11 mouse cellular contexts compared by ENCODE assay signal in genomic region chr4:99969328-99969727, GRCm38 (mm10). TPM values are rescaled to one million over a fixed set of nuclear protein-coding genes. Genes with fewer than 3 reads are reported as not detected.
DNase-seq lines count a peak whose midpoint lies in the region; ATAC-seq and TF ChIP-seq lines count a peak whose summit lies in the region.
"Had no signal": no experiment of that assay in that cellular context is flagged by ENCODE, and none has a peak within 500 bp of the region (broad histone marks: within the 10 kb centered on the region; RNA-seq: fewer than 3 reads in every experiment).

No protein-coding gene starts in this region.

- no peak overlapping the region for H3K4me2 ChIP-seq in lung, postnatal 0 days (replicated peaks; ENCODE audit: low read depth, low read length)
- H3K4me2 ChIP-seq in forebrain, embryonic 11.5 days (ENCODE audit: low read depth, low read length, severe bottlenecking): no peak overlapping the region
- H3K4me2 ChIP-seq: embryonic facial prominence, embryonic 12.5 days had no signal

- TF ChIP-seq EP300 in heart, adult 2 months (IDR thresholded peaks at IDR 0.05; ENCODE audit: insufficient read depth, low read depth, low read length): no peak
- no peak for TF ChIP-seq EP300 in lung, postnatal 0 days (IDR thresholded peaks at IDR 0.05)

- no peak overlapping the region for H3K9ac ChIP-seq in heart, adult 2 months (ENCODE audit: low read depth, low read length)
- no peak overlapping the region for H3K9ac ChIP-seq in lung, postnatal 0 days (replicated peaks; ENCODE audit: low read depth)
- H3K9ac ChIP-seq in forebrain, embryonic 11.5 days (ENCODE audit: low read length): no peak overlapping the region
- H3K9ac ChIP-seq: embryonic facial prominence, embryonic 12.5 days had no signal

- H3K9me3 ChIP-seq in heart, embryonic 10.5 days: no peaks in the 10 kb centered on the region
- H3K9me3 ChIP-seq in lung, postnatal 0 days (ENCODE audit: low read length): no peaks in the 10 kb centered on the region
- no peaks in the 10 kb centered on the region for H3K9me3 ChIP-seq in forebrain, embryonic 11.5 days (ENCODE audit: control insufficient read depth, low read length)
- H3K9me3 ChIP-seq: embryonic facial prominence, embryonic 12.5 days; megakaryocyte, embryonic 14.5 days had no signal

- intact Hi-C loops in heart, adult 2 months (cut with DNase I): no loop called here
- intact Hi-C loops in heart, postnatal 10 days (cut with DNase I): no loop called here

- no peaks in the 10 kb centered on the region for H3K27me3 ChIP-seq in heart, adult 2 months (ENCODE audit: control insufficient read depth, insufficient read depth, low read length)
- H3K27me3 ChIP-seq in heart, embryonic 10.5 days (ENCODE audit: insufficient read depth, poor library complexity, severe bottlenecking): no peaks in the 10 kb centered on the region
- H3K27me3 ChIP-seq in lung, postnatal 0 days (replicated peaks; ENCODE audit: insufficient read depth, low read length): no peaks in the 10 kb centered on the region
- no peaks in the 10 kb centered on the region for H3K27me3 ChIP-seq in forebrain, embryonic 11.5 days (ENCODE audit: control insufficient read depth, insufficient read depth, low read length)
- H3K27me3 ChIP-seq: embryonic facial prominence, embryonic 12.5 days; megakaryocyte, embryonic 14.5 days had no signal

- no peaks in the 10 kb centered on the region for H3K79me2 ChIP-seq in heart, adult 2 months (replicated peaks; ENCODE audit: control insufficient read depth, insufficient read depth, low read length)

- H3K27ac ChIP-seq in heart, adult 2 months: peak overlapping the region; percentile 62
- no peak overlapping the region for H3K27ac ChIP-seq in heart, embryonic 10.5 days
- H3K27ac ChIP-seq in lung, postnatal 0 days (ENCODE audit: low read length): no peak overlapping the region
- H3K27ac ChIP-seq in forebrain, embryonic 11.5 days (ENCODE audit: low read depth, low read length): no peak overlapping the region
- H3K27ac ChIP-seq: embryonic facial prominence, embryonic 12.5 days had no signal

- no peak overlapping the region for H3K4me3 ChIP-seq in heart, adult 2 months
- no peak overlapping the region for H3K4me3 ChIP-seq in heart, embryonic 10.5 days
- H3K4me3 ChIP-seq in lung, postnatal 0 days (ENCODE audit: low read depth, low read length): no peak overlapping the region
- no peak overlapping the region for H3K4me3 ChIP-seq in forebrain, embryonic 11.5 days (ENCODE audit: low read depth, low read length)
- H3K4me3 ChIP-seq: embryonic facial prominence, embryonic 12.5 days; megakaryocyte, embryonic 14.5 days had no signal

- 54% methylated on average over 5 of the region's 5 CpGs for WGBS in heart, adult 2 months
- 72% methylated on average over 5 of the region's 5 CpGs for WGBS in heart, embryonic 10.5 days
- 62% methylated on average over 5 of the region's 5 CpGs for WGBS in lung, postnatal 0 days
- 63% methylated on average over 5 of the region's 5 CpGs for WGBS in forebrain, embryonic 11.5 days

- ATAC-seq in lung, postnatal 0 days: peak; percentile 72
- no peak for ATAC-seq in forebrain, embryonic 11.5 days (replicated peaks; ENCODE audit: low FRiP score)

- no peak for TF ChIP-seq CTCF in heart, adult 2 months (IDR thresholded peaks at IDR 0.05)
- TF ChIP-seq CTCF in lung, postnatal 0 days (IDR thresholded peaks at IDR 0.05): no peak

- TF ChIP-seq POLR2A in heart, adult 2 months (IDR thresholded peaks at IDR 0.05; ENCODE audit: insufficient read depth, low read depth, low read length): no peak

- peaks cover 3% of the 10 kb centered on the region for H3K4me1 ChIP-seq in heart, adult 2 months (ENCODE audit: control insufficient read depth, insufficient read depth, low read length)
- H3K4me1 ChIP-seq in heart, embryonic 10.5 days: no peaks in the 10 kb centered on the region
- H3K4me1 ChIP-seq in lung, postnatal 0 days (ENCODE audit: insufficient read depth, low read depth, low read length): no peaks in the 10 kb centered on the region
- H3K4me1 ChIP-seq in forebrain, embryonic 11.5 days (replicated peaks; ENCODE audit: control insufficient read depth, insufficient read depth, low read length): no peaks in the 10 kb centered on the region

- peaks cover 2% of the 10 kb centered on the region; the same call in 1 of the 2 replicates for H3K36me3 ChIP-seq in heart, adult 2 months (ENCODE audit: control insufficient read depth, insufficient read depth, low read length)
- H3K36me3 ChIP-seq in heart, embryonic 10.5 days: peaks cover 84% of the 10 kb centered on the region
- 0 out of 2 replicates have a peak, but pooled peaks cover 6% of the 10 kb centered on the region for H3K36me3 ChIP-seq in lung, postnatal 0 days (ENCODE audit: insufficient read depth, low read length)
- no peaks in the 10 kb centered on the region for H3K36me3 ChIP-seq in forebrain, embryonic 11.5 days (ENCODE audit: control insufficient read depth, insufficient read depth, low read length)
- H3K36me3 ChIP-seq: embryonic facial prominence, embryonic 12.5 days had no signal

- peak; percentile 53 to 63 for DNase-seq in heart, adult 2 months
- no peak for DNase-seq in heart, embryonic 10.5 days (ENCODE audit: low spot score)
- peak; percentile 58 for DNase-seq in embryo, embryonic 10 days (ENCODE audit: low spot score)
- DNase-seq in heart, postnatal 10 days: peak; percentile 51 to 55
- peak; percentile 55 for DNase-seq in lung, postnatal 0 days (ENCODE audit: low spot score)
- no peak for DNase-seq in ovary, postnatal 14 days (ENCODE audit: low spot score)
- DNase-seq in forebrain, embryonic 11.5 days (ENCODE audit: low spot score): no peak
- no peak for DNase-seq in cerebellum, postnatal 14 days
- DNase-seq: right cerebral cortex, postnatal 25 days had no signal

RNA-seq across cellular contexts. Expression of gene Itgb3bp, which starts 39.7 kb away (rescaled TPM):
- total RNA-seq in heart, adult 2 months (2021): 1 to 10 TPM; 4.9 to 5.0 TPM
- 0.86 and 1.1 TPM in 2 replicates for polyA plus RNA-seq in heart, adult 2 months (2012; rRNA removed)
- 37.0 and 43.8 TPM in 2 replicates for polyA plus RNA-seq in heart, embryonic 10.5 days (2016; fragmentation: Nextera tagmentation; extraction: Ambion mirVana)
- total RNA-seq in heart, postnatal 10 days (2021): 1 to 10 TPM; 7.6 to 8.8 TPM
- polyA plus RNA-seq in lung, postnatal 0 days (2015; fragmentation: Nextera tagmentation; extraction: Ambion mirVana): 11.9 and 13.5 TPM in 2 replicates
- polyA plus RNA-seq in forebrain, embryonic 11.5 days (2014; fragmentation: Nextera tagmentation; extraction: Ambion mirVana): 51.0 and 57.3 TPM in 2 replicates

RNA-seq across cellular contexts. Expression of gene Pgm1, which starts 40.1 kb away (rescaled TPM):
- total RNA-seq in heart, adult 2 months (2021): 100 to 1,000 TPM; 203 to 234 TPM
- polyA plus RNA-seq in heart, adult 2 months (2012; rRNA removed): 157 and 238 TPM in 2 replicates
- polyA plus RNA-seq in heart, embryonic 10.5 days (2016; fragmentation: Nextera tagmentation; extraction: Ambion mirVana): 259 and 327 TPM in 2 replicates
- total RNA-seq in heart, postnatal 10 days (2021): 100 to 1,000 TPM; 222 to 228 TPM
- 76.3 and 81.6 TPM in 2 replicates for polyA plus RNA-seq in lung, postnatal 0 days (2015; fragmentation: Nextera tagmentation; extraction: Ambion mirVana)
- 56.8 and 58.9 TPM in 2 replicates for polyA plus RNA-seq in forebrain, embryonic 11.5 days (2014; fragmentation: Nextera tagmentation; extraction: Ambion mirVana)

Comparison
In these comparisons a context has a peak if more than half of its experiments do, and no peak if none do; other contexts are left out.
1. DNase-seq: peak in heart, adult 2 months (2 of 2), embryo, embryonic 10 days (single experiment), heart, postnatal 10 days (2 of 2) and lung, postnatal 0 days (single experiment); none in heart, embryonic 10.5 days (single experiment), ovary, postnatal 14 days (single experiment), forebrain, embryonic 11.5 days (single experiment) and cerebellum, postnatal 14 days (0 of 2).